Mouse (Mus musculus) bone marrow macrophage, adult 2 months (primary cell): ENCODE measurements around the gene Rps6kb1.

Source experiments
- CTCF ChIP-seq: IDR thresholded peaks from 2 replicates; pipeline ENCODE4 v1.5.1; 2012; ENCODE audit warnings: low read depth, mild to moderate bottlenecking, low read length, moderate library complexity
- POLR2A ChIP-seq: IDR thresholded peaks from 2 replicates; pipeline ENCODE4 v1.6.1; 2012; ENCODE audit warnings: mild to moderate bottlenecking, low read depth, low read length, borderline replicate concordance

DNA sequence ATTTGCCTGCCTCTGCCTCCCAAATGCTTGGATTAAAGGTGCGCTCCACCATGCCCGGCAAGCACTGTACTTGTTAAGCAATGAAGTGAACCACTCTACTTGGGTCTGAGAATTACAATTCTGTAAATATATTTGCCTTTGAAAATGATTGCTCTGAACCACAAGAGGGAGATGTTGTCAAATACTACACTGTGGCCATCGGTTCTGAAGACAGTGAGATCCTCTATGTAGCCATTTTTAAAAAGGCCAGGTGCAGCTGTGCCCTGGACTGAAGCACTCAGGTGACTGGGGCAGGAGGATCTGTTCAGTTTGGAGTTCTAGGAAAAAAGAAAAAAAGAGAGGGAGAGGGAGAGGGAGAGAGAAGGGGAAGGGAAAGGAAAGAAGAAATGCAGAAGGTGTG lies 23.8 kb upstream of the Rps6kb1 start:
- TF ChIP-seq POLR2A: no peak
- no peak for TF ChIP-seq CTCF
